In genomic region chr7:102571142-102571541, GRCm38 (mm10) we compare ENCODE assay signal across 25 mouse cellular contexts. TPM values are rescaled to one million over a fixed set of nuclear protein-coding genes. Genes with fewer than 3 reads are reported as not detected.
"Had no signal": no experiment of that assay in that cellular context is flagged by ENCODE, and none has a peak within 500 bp of the region (broad histone marks: within the 10 kb centered on the region; RNA-seq: fewer than 3 reads in every experiment).

Gene Olfr550, plus strand, starts transcription at chr7:102571442.

- DNase-seq: lung, embryonic 14.5 days; lung, postnatal 10 days; lung, postnatal 4 days; midbrain, embryonic 14.5 days; retina, postnatal 1 day; right cerebral cortex, adult 18-20 months; right cerebral cortex, postnatal 25 days; right cerebral cortex, postnatal 4 days; spleen, adult 18-20 months; thymus, adult 18-20 months; thymus, postnatal 14 days; thymus, postnatal 36 days had no signal

- H3K27ac ChIP-seq: liver, embryonic 14.5 days; neural tube, embryonic 13.5 days; neural tube, embryonic 15.5 days had no signal

- H3K4me3 ChIP-seq: myocyte; neural tube, embryonic 13.5 days; neural tube, embryonic 15.5 days had no signal

- H3K4me1 ChIP-seq: neural tube, embryonic 15.5 days had no signal

RNA-seq across cellular contexts. Expression of gene Olfr550, which starts in this region (rescaled TPM):
- total RNA-seq: megakaryocyte-erythroid progenitor cell, adult 5-6 weeks had no signal
- polyA plus RNA-seq: liver, embryonic 14.5 days; liver, embryonic 16.5 days; lung, embryonic 14.5 days; lung, embryonic 16.5 days; midbrain, embryonic 11.5 days; midbrain, embryonic 14.5 days; midbrain, embryonic 16.5 days; myocyte; neural tube, embryonic 11.5 days; neural tube, embryonic 13.5 days; neural tube, embryonic 15.5 days; small intestine, adult 2 months; stomach, embryonic 14.5 days; stomach, embryonic 16.5 days had no signal
